Mouse (Mus musculus): Measurements from ENCODE around the gene Mettl7a1. TPM values are rescaled to one million over a fixed set of nuclear protein-coding genes. Genes with fewer than 3 reads are reported as not detected.
"Not testable (repeated sequence)": the region's sequence is repeated elsewhere in the genome, so short reads cannot be mapped to it uniquely, and the experiment has no call there.

Gene Mettl7a1
- polyA plus RNA-seq, 1 experiment = 34.3 TPM

DNA sequence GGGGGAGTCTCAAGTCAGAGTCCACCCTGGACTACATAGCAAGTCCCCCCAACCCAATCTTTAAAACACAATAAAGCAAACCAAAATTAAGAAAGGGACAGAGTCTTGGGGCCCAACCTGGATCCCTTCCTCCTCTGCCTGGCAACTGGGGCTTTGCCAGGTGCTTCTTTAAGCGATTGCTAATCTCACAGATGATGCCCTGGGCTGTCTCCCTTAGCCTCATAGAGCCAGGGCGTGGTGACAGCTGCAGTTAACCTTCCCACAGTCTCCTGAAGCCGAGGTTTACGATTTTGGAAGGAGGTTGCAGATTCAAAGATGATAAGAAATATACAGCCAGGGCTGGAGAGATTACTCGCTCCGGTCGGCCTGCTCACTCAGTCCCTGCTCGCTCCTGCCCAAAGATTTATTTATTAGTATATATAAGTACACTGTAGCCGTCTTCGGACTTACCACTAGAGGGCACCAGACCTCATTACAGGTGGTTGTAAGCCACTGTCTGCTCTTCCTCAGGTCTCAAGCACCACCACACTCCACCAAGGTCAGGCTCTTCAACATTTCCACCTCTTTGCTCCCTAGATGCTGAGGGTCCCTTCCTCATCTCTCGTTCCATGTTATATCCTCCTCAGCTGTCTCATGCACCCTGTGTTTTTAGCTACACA lies 3.6 kb downstream of the Mettl7a1 start:
- TF ChIP-seq CTCF (IDR thresholded peaks at IDR 0.05; ENCODE audit: control insufficient read depth, insufficient read depth, low read length) = peak; percentile 34
- WGBS = 11% methylated on average over 11 of the region's 11 CpGs
- not testable (repeated sequence) for H3K4me1 ChIP-seq (ENCODE audit: control insufficient read depth, insufficient read depth, low read length); H3K4me3 ChIP-seq (replicated peaks; ENCODE audit: control insufficient read depth, low read depth, low read length); H3K27ac ChIP-seq (ENCODE audit: control insufficient read depth, insufficient read depth, low read depth, low read length, poor library complexity)

DNA sequence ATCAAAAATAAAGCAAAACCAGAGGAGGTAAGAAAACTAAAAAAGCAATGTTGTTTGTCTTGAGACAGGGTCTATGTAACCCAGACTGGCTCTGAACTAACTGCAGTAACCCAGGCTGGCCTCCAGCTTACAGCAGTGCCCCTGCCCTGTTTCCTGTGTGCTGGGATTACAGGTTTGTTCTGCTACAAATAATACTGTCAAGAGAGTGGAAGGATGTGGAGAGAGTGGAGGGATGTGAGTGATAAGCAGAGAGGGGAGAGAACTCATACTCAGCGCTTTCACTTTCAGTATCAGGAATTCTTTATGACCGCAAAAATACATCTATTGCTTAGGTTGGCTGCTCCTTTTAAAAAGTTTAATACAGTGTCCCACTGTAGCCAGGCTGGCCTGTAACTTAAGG lies 8.4 kb downstream of the Mettl7a1 start:
- TF ChIP-seq POLR2A (IDR thresholded peaks at IDR 0.05; ENCODE audit: borderline replicate concordance, control insufficient read depth, low read depth, low read length) (no peak), CTCF (IDR thresholded peaks at IDR 0.05; ENCODE audit: control insufficient read depth, insufficient read depth, low read length) (no peak)
- Histone ChIP-seq H3K27ac (ENCODE audit: control insufficient read depth, insufficient read depth, low read depth, low read length, poor library complexity) (no peak overlapping the region), H3K4me1 (ENCODE audit: control insufficient read depth, insufficient read depth, low read length) (no peaks in the 10 kb centered on the region), H3K4me3 (replicated peaks; ENCODE audit: control insufficient read depth, low read depth, low read length) (no peak overlapping the region)
- WGBS = 6% methylated on average over 2 of the region's 2 CpGs

DNA sequence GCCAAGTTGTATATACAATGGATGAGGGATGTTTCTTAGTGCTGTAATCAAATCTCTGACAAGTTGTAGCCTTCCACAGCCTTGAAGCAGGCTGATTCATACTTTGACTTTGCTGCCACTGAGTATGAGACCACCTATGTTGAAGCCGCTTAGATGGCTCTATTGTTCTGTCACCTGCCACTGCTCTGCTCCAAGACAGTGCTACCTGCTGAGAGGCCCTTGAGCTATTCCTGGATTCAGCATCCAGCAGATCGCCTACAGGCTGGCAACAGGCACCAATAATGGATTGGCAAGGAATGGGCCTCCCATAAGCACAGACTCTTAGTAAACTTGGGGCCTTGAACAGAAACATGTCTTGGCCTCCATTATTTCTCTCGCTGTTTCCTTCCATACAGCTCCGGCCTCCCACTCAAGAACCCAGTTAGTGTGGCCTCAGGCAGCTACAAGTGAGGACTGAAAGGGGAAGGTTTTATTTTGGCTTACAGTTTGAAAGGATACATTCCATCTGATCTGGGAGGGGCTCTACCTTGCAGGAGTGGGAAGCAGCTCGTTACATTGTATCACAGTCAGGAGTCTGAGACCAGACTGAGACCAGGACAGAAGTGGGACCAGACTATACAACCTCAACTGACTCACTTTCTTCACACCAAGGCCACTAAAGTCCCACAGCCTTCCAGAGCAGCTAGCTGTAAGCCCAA lies 10.7 kb downstream of the Mettl7a1 start:
- H3K4me3 ChIP-seq (replicated peaks; ENCODE audit: control insufficient read depth, low read depth, low read length) = no peak overlapping the region
- 92% methylated on average over 5 of the region's 5 CpGs for WGBS

DNA sequence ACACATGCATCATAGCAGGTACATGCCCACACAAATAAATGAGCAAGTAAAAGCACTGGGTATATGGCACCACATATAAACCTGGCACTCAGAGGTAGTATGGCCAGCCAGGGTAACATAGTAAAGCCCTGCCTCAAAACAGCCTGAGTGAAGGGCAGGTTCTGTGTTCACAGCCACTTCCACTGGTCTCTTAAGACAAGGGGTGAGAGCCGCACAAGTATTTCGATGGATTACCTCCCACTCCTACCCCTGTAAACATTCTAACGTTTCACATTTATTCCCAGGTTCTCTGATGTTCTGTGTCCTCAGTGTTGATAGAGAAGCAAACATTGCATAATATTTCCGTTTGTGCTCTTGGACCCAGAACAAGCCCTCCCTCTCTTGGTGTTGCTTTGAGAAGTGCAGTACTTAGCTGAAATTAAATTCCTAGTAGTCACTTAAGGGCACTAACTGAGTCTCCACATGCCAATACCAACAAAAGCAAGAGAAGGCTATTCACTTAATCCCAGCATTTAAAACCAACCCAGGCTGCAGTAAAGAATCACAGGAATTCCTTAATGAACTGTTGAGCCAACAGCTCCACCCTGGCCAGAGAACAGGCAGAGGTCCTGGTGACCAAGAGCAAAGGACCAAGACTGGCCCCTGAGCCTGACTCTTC lies 14.2 kb downstream of the Mettl7a1 start:
- not testable (repeated sequence) for H3K4me1 ChIP-seq (ENCODE audit: control insufficient read depth, insufficient read depth, low read length); H3K4me3 ChIP-seq (replicated peaks; ENCODE audit: control insufficient read depth, low read depth, low read length); H3K27ac ChIP-seq (ENCODE audit: control insufficient read depth, insufficient read depth, low read depth, low read length, poor library complexity)
- WGBS = 20% methylated on average over 4 of the region's 4 CpGs

More for the DNA sequence above, 10.7 kb downstream of the Mettl7a1 start:
- Histone ChIP-seq H3K27ac (ENCODE audit: control insufficient read depth, insufficient read depth, low read depth, low read length, poor library complexity) (no peak overlapping the region), H3K4me1 (ENCODE audit: control insufficient read depth, insufficient read depth, low read length) (no peaks in the 10 kb centered on the region)
- TF ChIP-seq CTCF (IDR thresholded peaks at IDR 0.05; ENCODE audit: control insufficient read depth, insufficient read depth, low read length) = no peak
- TF ChIP-seq POLR2A (IDR thresholded peaks at IDR 0.05; ENCODE audit: borderline replicate concordance, control insufficient read depth, low read depth, low read length) = no peak

DNA sequence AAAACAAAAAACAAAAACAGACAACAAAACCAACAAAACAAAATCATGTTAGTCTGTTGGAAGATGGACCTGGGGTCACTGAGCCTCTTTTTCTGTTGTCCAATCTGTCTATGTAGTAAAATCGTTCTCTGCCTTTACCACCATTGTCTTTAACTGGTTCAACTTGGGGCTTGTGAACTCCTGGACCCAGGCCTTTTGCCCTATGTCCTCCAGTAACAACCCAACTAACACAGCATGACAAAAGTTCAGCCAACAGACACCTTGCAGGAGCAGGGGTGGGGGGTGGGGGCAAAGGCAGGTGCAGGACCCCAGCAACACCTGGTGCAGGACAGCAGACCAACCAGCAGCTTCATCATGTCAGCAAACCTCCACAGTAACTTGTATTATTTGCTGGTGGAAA lies 15.9 kb downstream of the Mettl7a1 start:
- Histone ChIP-seq H3K4me1 (ENCODE audit: control insufficient read depth, insufficient read depth, low read length) (no peaks in the 10 kb centered on the region), H3K4me3 (replicated peaks; ENCODE audit: control insufficient read depth, low read depth, low read length) (no peak overlapping the region), H3K27ac (ENCODE audit: control insufficient read depth, insufficient read depth, low read depth, low read length, poor library complexity) (no peak overlapping the region)
- TF ChIP-seq POLR2A (IDR thresholded peaks at IDR 0.05; ENCODE audit: borderline replicate concordance, control insufficient read depth, low read depth, low read length) (no peak), CTCF (IDR thresholded peaks at IDR 0.05; ENCODE audit: control insufficient read depth, insufficient read depth, low read length) (no peak)
- 56% methylated on average over 1 of the region's 1 CpGs for WGBS

DNA sequence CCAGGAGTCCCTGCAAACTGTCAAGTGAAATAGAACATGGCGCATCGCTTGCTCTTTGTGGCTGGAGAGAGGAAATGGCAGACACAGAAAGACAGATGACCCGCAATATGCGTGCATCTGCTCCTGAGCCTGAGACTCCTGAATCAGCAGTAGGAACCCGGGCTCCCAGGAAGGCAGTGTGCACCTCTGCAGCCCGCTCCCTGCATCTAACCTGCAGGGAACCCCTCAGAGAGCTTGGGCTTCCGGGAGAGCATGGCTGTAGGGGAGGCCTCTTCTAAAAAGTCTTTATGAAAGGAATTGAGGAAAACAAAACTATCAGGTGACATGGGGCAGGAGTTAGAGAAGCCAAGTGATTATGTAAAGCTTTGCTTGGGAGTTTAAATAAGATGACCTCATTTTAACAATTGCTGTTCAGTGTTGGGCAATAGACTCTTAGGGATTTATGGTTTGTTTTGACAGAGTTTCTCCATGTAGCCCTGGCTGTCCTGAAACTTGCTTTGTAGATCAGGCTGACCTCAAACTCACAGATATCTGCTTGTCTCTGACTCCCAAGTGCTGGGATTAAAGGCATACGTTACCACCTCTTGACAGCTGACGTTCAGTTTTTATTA lies 16.5 kb downstream of the Mettl7a1 start:
- H3K4me3 ChIP-seq (replicated peaks; ENCODE audit: control insufficient read depth, low read depth, low read length) = no peak overlapping the region
- no peaks in the 10 kb centered on the region for H3K4me1 ChIP-seq (ENCODE audit: control insufficient read depth, insufficient read depth, low read length)
- TF ChIP-seq POLR2A (IDR thresholded peaks at IDR 0.05; ENCODE audit: borderline replicate concordance, control insufficient read depth, low read depth, low read length) (no peak), CTCF (IDR thresholded peaks at IDR 0.05; ENCODE audit: control insufficient read depth, insufficient read depth, low read length) (no peak)
- no peak overlapping the region for H3K27ac ChIP-seq (ENCODE audit: control insufficient read depth, insufficient read depth, low read depth, low read length, poor library complexity)
- 52% methylated on average over 9 of the region's 9 CpGs for WGBS

DNA sequence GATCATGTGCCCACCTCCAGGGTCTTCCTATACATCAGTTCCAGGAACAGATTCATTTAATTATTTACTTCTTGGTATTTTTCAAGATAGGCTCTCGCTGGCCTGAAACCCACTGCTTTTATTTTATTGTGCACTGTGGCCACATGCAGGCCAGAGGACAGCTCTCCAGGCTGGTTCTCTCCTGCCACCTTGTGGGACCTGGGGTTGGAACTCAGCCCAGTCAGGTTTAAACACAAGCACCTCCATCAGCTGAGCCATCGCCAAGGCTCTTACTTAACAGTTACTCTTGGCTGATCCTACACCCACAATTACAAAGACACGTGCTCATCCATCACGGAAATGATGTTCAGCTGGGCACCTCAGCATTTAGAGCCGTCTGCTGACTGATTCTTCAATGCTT lies 17.2 kb downstream of the Mettl7a1 start:
- no peak overlapping the region for H3K27ac ChIP-seq (ENCODE audit: control insufficient read depth, insufficient read depth, low read depth, low read length, poor library complexity)
- no peak for TF ChIP-seq POLR2A (IDR thresholded peaks at IDR 0.05; ENCODE audit: borderline replicate concordance, control insufficient read depth, low read depth, low read length)
- peak; percentile 40; the same call in 1 of the 2 replicates for TF ChIP-seq CTCF (IDR thresholded peaks at IDR 0.05; ENCODE audit: control insufficient read depth, insufficient read depth, low read length)
- H3K4me3 ChIP-seq (replicated peaks; ENCODE audit: control insufficient read depth, low read depth, low read length) = no peak overlapping the region
- no peaks in the 10 kb centered on the region for H3K4me1 ChIP-seq (ENCODE audit: control insufficient read depth, insufficient read depth, low read length)
- WGBS = 49% methylated on average over 5 of the region's 5 CpGs

DNA sequence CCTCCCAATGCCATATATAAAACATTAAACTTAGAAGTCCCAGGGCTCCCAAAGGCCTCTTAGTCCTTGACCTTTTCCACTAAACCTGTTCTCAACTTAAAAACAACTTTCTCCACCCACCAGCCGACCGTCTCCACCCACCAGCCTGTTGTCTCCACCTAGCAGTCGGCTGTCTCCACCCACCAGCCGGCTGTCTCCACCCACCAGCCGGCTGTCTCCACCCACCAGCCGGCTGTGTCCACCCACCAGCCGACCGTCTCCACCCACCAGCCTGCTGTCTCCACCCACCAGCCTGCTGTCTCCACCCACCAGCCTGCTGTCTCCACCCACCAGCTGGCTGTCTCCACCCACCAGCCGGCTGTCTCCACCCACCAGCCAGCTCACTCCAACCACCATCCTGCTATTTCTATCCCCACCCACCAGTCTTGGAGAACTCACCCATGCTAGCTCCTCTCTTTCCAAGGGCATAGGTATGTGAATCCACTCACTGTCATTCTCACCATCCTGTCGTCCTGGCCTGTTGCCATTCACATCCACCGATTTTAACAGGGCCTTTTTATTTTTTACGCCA lies 20.2 kb downstream of the Mettl7a1 start:
- no peak overlapping the region; the same call in 1 of the 2 replicates for H3K27ac ChIP-seq (ENCODE audit: control insufficient read depth, insufficient read depth, low read depth, low read length, poor library complexity)
- no peak overlapping the region for H3K4me3 ChIP-seq (replicated peaks; ENCODE audit: control insufficient read depth, low read depth, low read length)
- H3K4me1 ChIP-seq (ENCODE audit: control insufficient read depth, insufficient read depth, low read length) = no peaks in the 10 kb centered on the region
- TF ChIP-seq CTCF (IDR thresholded peaks at IDR 0.05; ENCODE audit: control insufficient read depth, insufficient read depth, low read length) (no peak), POLR2A (IDR thresholded peaks at IDR 0.05; ENCODE audit: borderline replicate concordance, control insufficient read depth, low read depth, low read length) (no peak)
- 69% methylated on average over 12 of the region's 12 CpGs for WGBS
